Mouse (Mus musculus): ENCODE data around the gene H2al1f.

GRCm38 (mm10) chrX:11280741-11281140 is 34.2 kb upstream of the H2al1f start:
- no peak for TF ChIP-seq CTCF (IDR thresholded peaks at IDR 0.05; ENCODE audit: low read depth)
- TF ChIP-seq EP300 (optimal IDR thresholded peaks at IDR 0.05): no peak

Data from stomach, postnatal 0 days (tissue).